Comparison of ENCODE assay signal across 30 mouse cellular contexts in genomic region chr2:168643524-168644177, GRCm38 (mm10). TPM values are rescaled to one million over a fixed set of nuclear protein-coding genes. Genes with fewer than 3 reads are reported as not detected.
DNase-seq lines count a peak whose midpoint lies in the region; ATAC-seq and TF ChIP-seq lines count a peak whose summit lies in the region.
"Had no signal": no experiment of that assay in that cellular context is flagged by ENCODE, and none has a peak within 500 bp of the region (broad histone marks: within the 10 kb centered on the region; RNA-seq: fewer than 3 reads in every experiment).

No protein-coding gene starts in this region.

- H3K4me3 ChIP-seq in heart, embryonic 10.5 days: no peak overlapping the region
- H3K4me3 ChIP-seq in embryonic facial prominence, embryonic 11.5 days (ENCODE audit: low read depth, low read length): no peak overlapping the region
- no peak overlapping the region for H3K4me3 ChIP-seq in stomach, postnatal 0 days (ENCODE audit: low read depth, low read length)
- H3K4me3 ChIP-seq: erythroblast, embryonic 14.5 days; gastrocnemius, adult 2 months; intestine, embryonic 15.5 days; liver, embryonic 13.5 days; megakaryocyte, embryonic 14.5 days; midbrain, embryonic 13.5 days; stomach, embryonic 15.5 days had no signal

- no peak overlapping the region for H3K9ac ChIP-seq in embryonic facial prominence, embryonic 11.5 days (replicated peaks; ENCODE audit: low read length)
- H3K9ac ChIP-seq in stomach, postnatal 0 days (ENCODE audit: low read length): no peak overlapping the region
- H3K9ac ChIP-seq: intestine, embryonic 15.5 days; liver, embryonic 13.5 days; midbrain, embryonic 13.5 days; stomach, embryonic 15.5 days had no signal

- TF ChIP-seq EP300 in stomach, postnatal 0 days (optimal IDR thresholded peaks at IDR 0.05): no peak

- ATAC-seq in embryonic facial prominence, embryonic 11.5 days (replicated peaks; ENCODE audit: insufficient number of reproducible peaks, low FRiP score, low TSS enrichment, low read depth): no peak
- ATAC-seq in stomach, postnatal 0 days (ENCODE audit: low FRiP score, low TSS enrichment): peak; percentile 36; the same call in 1 of the 2 replicates
- ATAC-seq: CD4-positive, CD25-positive, alpha-beta regulatory T cell, adult 4 months; forebrain, embryonic 14.5 days; hindbrain, postnatal 0 days; intestine, embryonic 15.5 days; lung, postnatal 0 days; midbrain, embryonic 13.5 days had no signal

- 89% methylated on average over 20 of the region's 20 CpGs for WGBS in heart, embryonic 10.5 days
- 60% methylated on average over 20 of the region's 20 CpGs for WGBS in embryonic facial prominence, embryonic 11.5 days
- 81% methylated on average over 20 of the region's 20 CpGs for WGBS in stomach, postnatal 0 days

- H3K27ac ChIP-seq in heart, embryonic 10.5 days: no peak overlapping the region
- H3K27ac ChIP-seq in embryonic facial prominence, embryonic 11.5 days (replicated peaks; ENCODE audit: low read depth, low read length): no peak overlapping the region
- no peak overlapping the region for H3K27ac ChIP-seq in stomach, postnatal 0 days (replicated peaks)
- H3K27ac ChIP-seq: gastrocnemius, adult 2 months; hindbrain, postnatal 0 days; intestine, embryonic 15.5 days; liver, embryonic 13.5 days; midbrain, embryonic 13.5 days; stomach, embryonic 15.5 days had no signal

- no peak for TF ChIP-seq CTCF in stomach, postnatal 0 days (IDR thresholded peaks at IDR 0.05; ENCODE audit: low read depth)

- no peaks in the 10 kb centered on the region for H3K9me3 ChIP-seq in heart, embryonic 10.5 days
- H3K9me3 ChIP-seq in embryonic facial prominence, embryonic 11.5 days (replicated peaks; ENCODE audit: control insufficient read depth, low read length): no peaks in the 10 kb centered on the region
- no peaks in the 10 kb centered on the region for H3K9me3 ChIP-seq in stomach, postnatal 0 days (ENCODE audit: control insufficient read depth, low read length)
- H3K9me3 ChIP-seq: intestine, embryonic 15.5 days; liver, embryonic 13.5 days; megakaryocyte, embryonic 14.5 days; midbrain, embryonic 13.5 days; stomach, embryonic 15.5 days had no signal

- no peak overlapping the region for H3K4me2 ChIP-seq in embryonic facial prominence, embryonic 11.5 days (ENCODE audit: low read depth, low read length)
- H3K4me2 ChIP-seq in stomach, postnatal 0 days (replicated peaks; ENCODE audit: low read depth): no peak overlapping the region
- H3K4me2 ChIP-seq: intestine, embryonic 15.5 days; liver, embryonic 13.5 days; midbrain, embryonic 13.5 days; stomach, embryonic 15.5 days had no signal

- H3K27me3 ChIP-seq in heart, embryonic 10.5 days (ENCODE audit: insufficient read depth, poor library complexity, severe bottlenecking): peaks cover 97% of the 10 kb centered on the region
- no peaks in the 10 kb centered on the region for H3K27me3 ChIP-seq in embryonic facial prominence, embryonic 11.5 days (ENCODE audit: control insufficient read depth, insufficient read depth, low read length)
- no peaks in the 10 kb centered on the region for H3K27me3 ChIP-seq in stomach, postnatal 0 days (ENCODE audit: control insufficient read depth, insufficient read depth, low read length)
- H3K27me3 ChIP-seq: intestine, embryonic 15.5 days; liver, embryonic 13.5 days; midbrain, embryonic 13.5 days; stomach, embryonic 15.5 days had no signal

- DNase-seq in heart, adult 11 months: peak; percentile 90
- no peak for DNase-seq in heart, embryonic 10.5 days (ENCODE audit: low spot score)
- peak; percentile 24 for DNase-seq in ovary, postnatal 14 days (ENCODE audit: low spot score)
- no peak for DNase-seq in ovary, postnatal 36 days (ENCODE audit: low spot score)
- DNase-seq in embryonic facial prominence, embryonic 11.5 days (ENCODE audit: low spot score): peak; percentile 57
- DNase-seq in stomach, postnatal 0 days (ENCODE audit: low spot score): no peak
- no peak for DNase-seq in left cerebral cortex, adult 11 months (ENCODE audit: low spot score)
- DNase-seq: adrenal gland, adult 2 months; adrenal gland, postnatal 36 days; cerebellum, adult 2 months; cerebellum, postnatal 14 days; gastrocnemius, adult 2 months; gastrocnemius, postnatal 36 days; heart, postnatal 14 days; kidney, adult 2 months; kidney, postnatal 10 days; liver, embryonic 13.5 days; lung, adult 18-20 months; lung, postnatal 4 days; right cerebral cortex, postnatal 25 days; thymus, postnatal 14 days had no signal

- peaks cover 7% of the 10 kb centered on the region for H3K36me3 ChIP-seq in heart, embryonic 10.5 days
- no peaks in the 10 kb centered on the region; the same call in 1 of the 2 replicates for H3K36me3 ChIP-seq in embryonic facial prominence, embryonic 11.5 days (replicated peaks; ENCODE audit: control insufficient read depth, insufficient read depth, low read depth, low read length)
- peaks cover 15% of the 10 kb centered on the region; the same call in 1 of the 2 replicates for H3K36me3 ChIP-seq in stomach, postnatal 0 days (ENCODE audit: control insufficient read depth, insufficient read depth, low read length)
- H3K36me3 ChIP-seq: liver, embryonic 13.5 days had no signal

- H3K4me1 ChIP-seq in heart, embryonic 10.5 days: peaks cover 6% of the 10 kb centered on the region; the same call in 1 of the 2 replicates
- H3K4me1 ChIP-seq in embryonic facial prominence, embryonic 11.5 days (ENCODE audit: control insufficient read depth, insufficient read depth, low read length): no peaks in the 10 kb centered on the region
- H3K4me1 ChIP-seq in stomach, postnatal 0 days (replicated peaks; ENCODE audit: control insufficient read depth, insufficient read depth): no peaks in the 10 kb centered on the region
- H3K4me1 ChIP-seq: intestine, embryonic 15.5 days; liver, embryonic 13.5 days; megakaryocyte, embryonic 14.5 days; stomach, embryonic 15.5 days had no signal

RNA-seq across cellular contexts. Expression of gene Nfatc2, which starts 42.2 kb away (rescaled TPM):
- 2.0 and 4.6 TPM in 2 replicates for polyA plus RNA-seq in heart, embryonic 10.5 days (2016; fragmentation: Nextera tagmentation; extraction: Ambion mirVana)
- polyA plus RNA-seq in embryonic facial prominence, embryonic 11.5 days (2014; fragmentation: Nextera tagmentation; extraction: Ambion mirVana): 0.87 and 1.1 TPM in 2 replicates
- 2.0 and 2.2 TPM in 2 replicates for polyA plus RNA-seq in stomach, postnatal 0 days (2015; fragmentation: Nextera tagmentation; extraction: Ambion mirVana)
- polyA plus RNA-seq: erythroblast, embryonic 14.5 days had no signal

Comparison
In these comparisons a context has a peak if more than half of its experiments do, and no peak if none do; other contexts are left out.
1. DNase-seq: peak in heart, adult 11 months (single experiment), ovary, postnatal 14 days (single experiment) and embryonic facial prominence, embryonic 11.5 days (single experiment); none in heart, embryonic 10.5 days (single experiment), ovary, postnatal 36 days (single experiment), stomach, postnatal 0 days (single experiment) and left cerebral cortex, adult 11 months (single experiment).